Mouse (Mus musculus) stomach, embryonic 16.5 days (tissue): ENCODE data around the gene Coro2a. TPM values are rescaled to one million over a fixed set of nuclear protein-coding genes. Genes with fewer than 3 reads are reported as not detected.
"Not testable (repeated sequence)": the region's sequence is repeated elsewhere in the genome, so short reads cannot be mapped to it uniquely, and the experiment has no call there.

Source experiments
- ATAC-seq: fragments of 200-750 bp; cut with Nextera tagmentation; 2 replicates; pipeline ENCODE4 v1.8.0; 2017; ENCODE audit warnings: moderate number of reproducible peaks, moderate TSS enrichment; ENCODE audit not compliant: insufficient read depth, low FRiP score
- H3K27ac ChIP-seq: fragments of 300-500 bp; sonication (generic); 2 replicates; pipeline ENCODE4 v1.5.1; 2014; ENCODE audit warnings: low read length
- H3K27me3 ChIP-seq: fragments of 300-500 bp; sonication (generic); 2 replicates; pipeline ENCODE4 v1.6.1; 2014; ENCODE audit warnings: low read length, control low read depth, mixed read lengths; ENCODE audit not compliant: control insufficient read depth, insufficient read depth
- H3K36me3 ChIP-seq: fragments of 300-500 bp; sonication (generic); 2 replicates; pipeline ENCODE4 v1.6.1; 2014; ENCODE audit warnings: low read length; ENCODE audit not compliant: control insufficient read depth, insufficient read depth
- H3K4me1 ChIP-seq: fragments of 300-500 bp; sonication (generic); 2 replicates; pipeline ENCODE4 v1.6.1; 2014; ENCODE audit warnings: low read length, control low read depth, mixed read lengths; ENCODE audit not compliant: control insufficient read depth, insufficient read depth
- H3K4me2 ChIP-seq: fragments of 300-500 bp; sonication (generic); 2 replicates; pipeline ENCODE4 v1.6.1; 2014; ENCODE audit warnings: low read depth, low read length, mixed read lengths
- H3K4me3 ChIP-seq: fragments of 300-500 bp; sonication (generic); replicated peaks from 2 replicates; pipeline ENCODE4 v1.5.1; 2014; ENCODE audit warnings: mild to moderate bottlenecking, low read length
- H3K9ac ChIP-seq: fragments of 300-500 bp; sonication (generic); 2 replicates; pipeline ENCODE4 v1.6.1; 2014; ENCODE audit warnings: low read length
- H3K9me3 ChIP-seq: fragments of 300-500 bp; sonication (generic); replicated peaks from 2 replicates; pipeline ENCODE4 v1.6.1; 2016; ENCODE audit warnings: low read length, control low read depth; ENCODE audit not compliant: control insufficient read depth
- WGBS: fragments of 180-500 bp; shearing (Covaris S2); extraction: QIAGEN DNeasy Blood & Tissue Kit; methylation state at CpG from one replicate; pipeline ENCODE4 v1.1.7; 2014; 5-methylcytosine and 5-hydroxymethylcytosine counted together
- polyA plus RNA-seq: library from polyadenylated mRNA; unstranded; fragments of >200 nt; fragmentation: Nextera tagmentation; extraction: Ambion mirVana; gene quantifications from 2 replicates; pipeline ENCODE4 v1.2.1, GENCODE M21; 2015

The Coro2a gene
- polyA plus RNA-seq, 1 experiment from 2014 or later = 26.4 TPM

DNA sequence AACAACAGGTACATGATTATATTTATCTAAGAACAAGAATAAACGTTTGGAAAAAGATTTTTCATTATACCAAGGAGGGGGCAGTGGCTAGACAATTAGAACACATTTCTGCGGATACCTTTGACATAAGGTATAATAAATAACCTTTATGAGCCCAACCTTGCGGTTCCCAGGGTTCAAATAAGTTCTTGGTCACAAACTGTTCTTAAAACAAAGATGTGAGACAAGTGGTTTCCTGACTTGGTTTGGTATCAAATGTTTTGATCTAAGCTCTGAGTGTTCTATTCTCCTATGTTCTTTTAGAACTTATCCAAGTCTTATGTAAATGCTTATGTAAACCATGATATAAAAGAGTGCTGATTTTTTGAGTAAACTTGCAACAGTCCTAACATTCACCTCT, 17.5 kb downstream of the Coro2a start:
- H3K4me3 ChIP-seq, H3K4me1 ChIP-seq, H3K4me2 ChIP-seq, ATAC-seq, H3K9ac ChIP-seq, H3K36me3 ChIP-seq, H3K27me3 ChIP-seq, H3K27ac ChIP-seq, H3K9me3 ChIP-seq: not testable (repeated sequence)
- 36% methylated on average over 3 of the region's 3 CpGs for WGBS

DNA sequence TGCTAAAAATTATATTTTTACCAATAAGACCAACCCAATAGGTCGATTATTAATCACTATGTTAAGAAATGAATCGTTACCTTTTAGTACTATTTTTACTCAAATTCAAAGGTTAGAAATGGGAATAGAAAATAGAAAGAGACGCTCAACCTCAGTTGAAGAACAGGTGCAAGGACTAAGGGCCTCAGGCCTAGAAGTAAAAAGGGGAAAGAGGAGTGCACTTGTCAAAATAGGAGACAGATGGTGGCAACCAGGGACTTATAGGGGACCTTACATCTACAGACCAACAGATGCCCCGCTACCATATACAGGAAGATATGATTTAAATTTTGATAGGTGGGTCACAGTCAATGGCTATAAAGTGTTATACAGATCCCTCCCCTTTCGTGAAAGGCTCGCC, 17.9 kb downstream of the Coro2a start:
- H3K27ac ChIP-seq = not testable (repeated sequence)
- 74% methylated on average over 2 of the region's 6 CpGs for WGBS

DNA sequence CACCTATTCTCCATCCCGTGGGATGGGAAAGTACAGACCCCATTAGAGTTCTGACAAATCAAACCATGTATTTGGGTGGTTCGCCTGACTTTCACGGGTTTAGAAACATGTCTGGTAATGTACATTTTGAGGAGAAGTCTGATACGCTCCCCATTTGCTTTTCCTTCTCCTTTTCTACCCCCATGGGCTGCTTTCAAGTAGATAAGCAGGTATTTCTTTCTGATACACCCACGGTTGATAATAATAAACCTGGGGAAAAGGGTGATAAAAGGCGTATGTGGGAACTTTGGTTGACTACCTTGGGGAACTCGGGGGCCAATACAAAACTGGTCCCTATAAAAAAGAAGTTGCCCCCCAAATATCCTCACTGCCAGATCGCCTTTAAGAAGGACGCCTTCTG, 20.0 kb downstream of the Coro2a start:
- ATAC-seq, H3K4me2 ChIP-seq, H3K4me1 ChIP-seq, H3K36me3 ChIP-seq, H3K9me3 ChIP-seq, H3K27ac ChIP-seq, H3K4me3 ChIP-seq, H3K27me3 ChIP-seq, H3K9ac ChIP-seq: not testable (repeated sequence)
- 79% methylated on average over 9 of the region's 9 CpGs for WGBS

More for the DNA sequence above, 17.9 kb downstream of the Coro2a start:
- H3K36me3 ChIP-seq, H3K9me3 ChIP-seq, H3K9ac ChIP-seq, ATAC-seq, H3K4me3 ChIP-seq, H3K4me1 ChIP-seq, H3K27me3 ChIP-seq, H3K4me2 ChIP-seq: not testable (repeated sequence)

DNA sequence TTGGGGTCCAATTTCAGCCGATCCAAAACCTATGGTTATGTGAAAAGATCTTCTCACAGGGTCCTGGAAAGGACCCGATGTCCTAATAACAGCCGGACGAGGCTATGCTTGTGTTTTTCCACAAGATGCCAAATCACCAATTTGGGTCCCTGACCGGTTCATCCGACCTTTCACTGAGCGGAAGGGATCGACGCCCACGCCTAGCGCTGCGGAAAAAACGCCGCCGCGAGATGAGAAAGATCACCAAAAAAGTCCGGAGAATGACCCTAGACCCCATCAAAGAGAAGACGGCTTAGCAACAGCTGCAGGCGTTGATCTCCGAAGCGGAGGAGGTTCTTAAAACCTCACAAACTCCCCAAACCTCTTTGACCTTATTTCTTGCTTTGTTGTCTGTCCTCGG, 20.4 kb downstream of the Coro2a start:
- WGBS = 95% methylated on average over 22 of the region's 22 CpGs
- not testable (repeated sequence) for H3K4me2 ChIP-seq, H3K4me3 ChIP-seq, H3K36me3 ChIP-seq, H3K9ac ChIP-seq, H3K9me3 ChIP-seq, ATAC-seq, H3K27ac ChIP-seq, H3K27me3 ChIP-seq, H3K4me1 ChIP-seq

DNA sequence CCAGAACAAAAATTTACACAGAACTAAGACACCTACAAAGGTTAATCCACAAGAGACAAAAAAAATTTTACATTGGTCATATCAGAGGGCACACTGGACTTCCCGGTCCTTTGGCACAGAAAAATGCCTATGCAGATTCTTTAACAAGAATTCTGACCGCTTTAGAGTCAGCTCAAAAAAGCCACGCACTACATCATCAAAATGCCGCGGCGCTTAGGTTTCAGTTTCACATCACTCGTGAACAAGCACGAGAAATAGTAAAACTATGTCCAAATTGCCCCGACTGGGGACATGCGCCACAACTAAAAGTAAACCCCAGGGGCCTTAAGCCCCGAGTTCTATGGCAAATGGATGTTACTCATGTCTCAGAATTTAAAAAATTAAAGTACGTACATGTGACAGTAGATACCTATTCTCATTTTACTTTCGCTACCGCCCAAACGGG, 21.2 kb downstream of the Coro2a start:
- H3K4me2 ChIP-seq, H3K9ac ChIP-seq, H3K27ac ChIP-seq, H3K36me3 ChIP-seq, H3K4me3 ChIP-seq, ATAC-seq, H3K27me3 ChIP-seq, H3K9me3 ChIP-seq, H3K4me1 ChIP-seq: not testable (repeated sequence)
- 91% methylated on average over 15 of the region's 15 CpGs for WGBS

DNA sequence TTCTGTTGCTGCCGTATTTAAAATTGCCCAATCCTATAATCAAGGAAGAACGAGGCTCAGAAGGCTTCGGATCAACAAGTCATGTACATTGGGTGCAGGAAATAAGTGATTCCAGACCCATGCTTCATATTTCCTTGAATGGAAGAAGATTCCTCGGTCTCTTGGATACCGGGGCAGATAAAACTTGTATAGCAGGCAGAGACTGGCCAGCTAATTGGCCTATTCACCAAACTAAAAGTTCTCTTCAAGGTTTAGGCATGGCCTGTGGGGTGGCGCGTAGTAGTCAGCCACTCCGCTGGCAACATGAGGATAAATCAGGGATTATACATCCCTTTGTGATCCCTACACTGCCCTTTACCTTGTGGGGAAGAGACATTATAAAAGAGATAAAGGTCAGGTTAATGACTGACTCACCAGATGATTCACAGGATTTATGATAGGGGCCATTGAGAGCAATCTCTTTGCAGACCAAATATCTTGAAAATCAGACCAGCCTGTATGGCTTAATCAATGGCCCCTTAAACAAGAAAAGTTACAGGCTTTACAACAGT, 23.1 kb downstream of the Coro2a start:
- not testable (repeated sequence) for H3K9ac ChIP-seq, H3K27me3 ChIP-seq, H3K36me3 ChIP-seq, H3K27ac ChIP-seq, H3K4me2 ChIP-seq, H3K4me3 ChIP-seq, H3K9me3 ChIP-seq, ATAC-seq, H3K4me1 ChIP-seq
- 87% methylated on average over 8 of the region's 8 CpGs for WGBS

DNA sequence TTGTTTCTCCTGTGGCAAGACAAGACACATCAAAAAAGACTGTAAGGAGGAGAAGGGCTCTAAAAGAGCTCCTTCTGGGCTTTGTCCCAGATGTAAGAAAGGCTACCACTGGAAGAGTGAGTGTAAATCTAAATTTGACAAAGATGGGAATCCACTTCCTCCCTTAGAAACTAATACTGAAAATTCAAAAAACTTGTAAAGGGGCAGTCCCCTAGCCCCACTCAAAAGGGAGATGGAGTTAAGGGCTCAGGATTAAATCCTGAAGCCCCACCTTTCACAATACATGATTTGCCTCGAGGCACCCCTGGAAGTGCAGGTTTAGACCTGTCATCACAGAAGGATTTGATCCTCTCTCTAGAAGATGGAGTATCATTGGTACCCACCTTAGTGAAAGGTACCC, 23.8 kb downstream of the Coro2a start:
- no peak overlapping the region for H3K4me2 ChIP-seq
- H3K9me3 ChIP-seq = peaks cover 7% of the 10 kb centered on the region; the same call in 1 of the 2 replicates
- ATAC-seq = no peak
- 70% methylated on average over 1 of the region's 1 CpGs for WGBS
- H3K4me1 ChIP-seq = no peaks in the 10 kb centered on the region
- no peak overlapping the region for H3K9ac ChIP-seq
- H3K36me3 ChIP-seq = no peaks in the 10 kb centered on the region
- H3K27me3 ChIP-seq = no peaks in the 10 kb centered on the region
- no peak overlapping the region for H3K4me3 ChIP-seq
- no peak overlapping the region for H3K27ac ChIP-seq

DNA sequence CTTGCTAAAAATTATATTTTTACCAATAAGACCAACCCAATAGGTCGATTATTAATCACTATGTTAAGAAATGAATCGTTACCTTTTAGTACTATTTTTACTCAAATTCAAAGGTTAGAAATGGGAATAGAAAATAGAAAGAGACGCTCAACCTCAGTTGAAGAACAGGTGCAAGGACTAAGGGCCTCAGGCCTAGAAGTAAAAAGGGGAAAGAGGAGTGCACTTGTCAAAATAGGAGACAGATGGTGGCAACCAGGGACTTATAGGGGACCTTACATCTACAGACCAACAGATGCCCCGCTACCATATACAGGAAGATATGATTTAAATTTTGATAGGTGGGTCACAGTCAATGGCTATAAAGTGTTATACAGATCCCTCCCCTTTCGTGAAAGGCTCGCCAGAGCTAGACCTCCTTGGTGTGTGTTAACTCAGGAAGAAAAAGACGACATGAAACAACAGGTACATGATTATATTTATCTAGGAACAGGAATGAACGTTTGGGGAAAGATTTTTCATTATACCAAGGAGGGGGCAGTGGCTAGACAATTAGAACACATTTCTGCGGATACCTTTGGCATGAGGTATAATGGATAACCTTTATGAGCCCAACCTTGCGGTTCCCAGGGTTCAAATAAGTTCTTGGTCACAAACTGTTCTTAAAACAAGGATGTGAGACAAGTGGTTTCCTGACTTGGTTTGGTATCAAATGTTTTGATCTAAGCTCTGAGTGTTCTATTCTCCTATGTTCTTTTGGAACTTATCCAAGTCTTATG, 26.3 kb downstream of the Coro2a start:
- not testable (repeated sequence) for H3K4me2 ChIP-seq, H3K9ac ChIP-seq, H3K27ac ChIP-seq, H3K27me3 ChIP-seq, H3K4me3 ChIP-seq, H3K36me3 ChIP-seq, H3K4me1 ChIP-seq, ATAC-seq, H3K9me3 ChIP-seq
- 86% methylated on average over 6 of the region's 10 CpGs for WGBS

DNA sequence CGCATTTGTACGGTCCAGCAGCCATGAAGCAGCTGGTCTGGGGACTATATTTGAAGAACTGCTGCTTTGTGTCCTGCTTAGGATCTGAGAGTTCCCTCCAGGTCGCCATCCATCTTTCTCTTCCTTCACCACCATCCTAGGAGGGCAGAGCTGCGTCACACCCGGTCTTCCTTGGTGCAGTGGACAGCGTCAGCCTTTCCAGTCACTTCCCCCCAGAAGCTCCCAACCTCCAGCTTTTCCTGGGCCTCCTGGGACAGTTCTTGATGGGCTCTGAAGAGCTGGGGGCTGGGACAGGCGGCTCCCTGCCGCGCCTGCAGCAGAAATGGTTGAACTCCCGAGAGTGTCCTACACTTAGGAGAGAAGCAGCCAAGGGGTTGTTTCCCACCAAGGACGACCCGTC, 27.2 kb downstream of the Coro2a start:
- Histone ChIP-seq H3K9ac (no peak overlapping the region), H3K27ac (no peak overlapping the region), H3K4me2 (no peak overlapping the region), H3K4me1 (no peaks in the 10 kb centered on the region), H3K9me3 (peaks cover 7% of the 10 kb centered on the region; the same call in 1 of the 2 replicates), H3K4me3 (no peak overlapping the region), H3K36me3 (no peaks in the 10 kb centered on the region), H3K27me3 (no peaks in the 10 kb centered on the region)
- 65% methylated on average over 10 of the region's 12 CpGs for WGBS
- ATAC-seq = no peak
